In the genomic region with DNA sequence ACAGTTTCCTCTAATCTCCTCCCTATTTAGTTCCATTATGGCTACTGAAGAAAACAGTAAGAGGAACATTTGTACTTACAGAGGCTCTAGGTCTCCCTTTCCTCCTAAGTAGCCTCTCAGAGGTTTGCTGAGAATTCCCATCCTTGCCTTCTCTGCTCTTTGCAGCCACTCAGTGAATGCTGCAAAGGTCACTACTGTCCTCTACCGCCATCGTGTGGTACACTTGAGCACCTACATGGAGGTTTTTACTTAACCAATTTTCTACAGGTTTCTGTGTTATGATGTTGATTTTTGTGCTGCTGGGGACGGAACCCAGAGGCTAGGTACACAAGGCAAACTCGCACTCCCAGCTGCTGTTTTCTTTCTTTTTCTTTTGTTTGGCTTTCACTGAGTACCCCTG, we compare ENCODE assay signal across 9 mouse cellular contexts. TPM values are rescaled to one million over a fixed set of nuclear protein-coding genes. Genes with fewer than 3 reads are reported as not detected.
DNase-seq lines count a peak whose midpoint lies in the region; ATAC-seq and TF ChIP-seq lines count a peak whose summit lies in the region.
"Had no signal": no experiment of that assay in that cellular context is flagged by ENCODE, and none has a peak within 500 bp of the region (broad histone marks: within the 10 kb centered on the region; RNA-seq: fewer than 3 reads in every experiment).

No protein-coding gene starts in this region.

- DNase-seq in heart, adult 11 months: peak; percentile 89
- DNase-seq in heart, postnatal 25 days (ENCODE audit: low spot score): no peak
- peak; percentile 72 for DNase-seq in CH12.LX (ENCODE audit: extremely low read depth)
- DNase-seq in c-Kit-negative CD71-positive TER-119-positive erythroid progenitor cells, embryonic 14.5 days (ENCODE audit: low read depth, low spot score): peak; percentile 34
- peak; percentile 70 for DNase-seq in forelimb bud, embryonic 11.5 days (ENCODE audit: low read depth, low spot score)
- peak; percentile 22 to 65 for DNase-seq in layer of hippocampus, adult 18-20 months (ENCODE audit: low spot score in 2 of 2)

- H3K27ac ChIP-seq in CH12.LX (ENCODE audit: insufficient read depth, low read depth): no peak overlapping the region
- H3K27ac ChIP-seq in stomach, embryonic 14.5 days (ENCODE audit: low read length): no peak overlapping the region
- H3K27ac ChIP-seq: midbrain, embryonic 12.5 days had no signal

- no peak overlapping the region for H3K4me2 ChIP-seq in CH12.LX (ENCODE audit: insufficient read depth, low read depth, poor library complexity, severe bottlenecking)
- H3K4me2 ChIP-seq in stomach, embryonic 14.5 days (replicated peaks; ENCODE audit: low read depth, low read length): no peak overlapping the region
- H3K4me2 ChIP-seq: midbrain, embryonic 12.5 days had no signal

- intact Hi-C loops in heart, postnatal 25 days (cut with DNase I): loop anchor here (2.0 to 5.0 kb wide), 2 partner anchors 103 to 201 kb away; no protein-coding TSS in a partner anchor

- dilution Hi-C loops in CH12.LX (cut with MboI; ENCODE audit: extremely low pct_ligation_motif_present, extremely low pct_unique_long_range_greater_than_20kb, low sequenced_read_pairs): no loop called here

- 4% methylated on average over 4 of the region's 4 CpGs for whole genome bisulfite sequencing in stomach, embryonic 14.5 days

- no peaks in the 10 kb centered on the region; a peak in 1 of 4 replicates for H3K4me1 ChIP-seq in CH12.LX (ENCODE audit: control insufficient read depth in 1 of 2, insufficient read depth in 2 of 2)
- H3K4me1 ChIP-seq in stomach, embryonic 14.5 days (ENCODE audit: control insufficient read depth, insufficient read depth, low read length): no peaks in the 10 kb centered on the region
- H3K4me1 ChIP-seq: midbrain, embryonic 12.5 days had no signal

- H3K9ac ChIP-seq in CH12.LX (ENCODE audit: insufficient read depth, low read depth): no peak overlapping the region
- no peak overlapping the region for H3K9ac ChIP-seq in stomach, embryonic 14.5 days (replicated peaks; ENCODE audit: low read depth, low read length)
- H3K9ac ChIP-seq: midbrain, embryonic 12.5 days had no signal

- no peak for TF ChIP-seq POLR2A in CH12.LX (IDR thresholded peaks at IDR 0.05; ENCODE audit: low read depth, low read length)

- TF ChIP-seq EP300 in CH12.LX (IDR thresholded peaks at IDR 0.05; ENCODE audit: low read length): no peak

- no peak; the same call in none of the 2 replicates for TF ChIP-seq RAD21 in CH12.LX (IDR thresholded peaks at IDR 0.05; ENCODE audit: low read depth, low read length)

- H3K79me2 ChIP-seq in CH12.LX (replicated peaks; ENCODE audit: control insufficient read depth, extremely low read depth, insufficient read depth, poor library complexity, severe bottlenecking): no peaks in the 10 kb centered on the region

- no peak overlapping the region for H3K4me3 ChIP-seq in CH12.LX (replicated peaks in 1 of 3; ENCODE audit: low read depth in 2 of 3, low read length in 2 of 3, poor library complexity in 1 of 3)
- no peak overlapping the region for H3K4me3 ChIP-seq in stomach, embryonic 14.5 days (ENCODE audit: low read depth, low read length)
- H3K4me3 ChIP-seq: midbrain, embryonic 12.5 days had no signal

- in situ Hi-C loops in CH12.LX (cut with MboI; ENCODE audit: low pct_ligation_motif_present, low pct_unique_long_range_greater_than_20kb, low sequenced_read_pairs): loop anchor here (10.0 kb wide), 1 partner anchor 213 kb away; a partner anchor contains a TSS

- peak; percentile 52; the same call in 1 of the 2 replicates for ATAC-seq in megakaryocyte-erythroid progenitor cell, adult 5-6 weeks (replicated peaks; ENCODE audit: low FRiP score, low TSS enrichment, poor library complexity, severe bottlenecking)
- ATAC-seq in stomach, embryonic 14.5 days (ENCODE audit: insufficient number of reproducible peaks, insufficient read depth, low FRiP score, low read depth): peak; percentile 10; the same call in 1 of the 2 replicates

- no peaks in the 10 kb centered on the region for H3K9me3 ChIP-seq in CH12.LX (replicated peaks; ENCODE audit: low read length)
- no peaks in the 10 kb centered on the region for H3K9me3 ChIP-seq in stomach, embryonic 14.5 days (ENCODE audit: control insufficient read depth, low read depth, low read length)
- H3K9me3 ChIP-seq: midbrain, embryonic 12.5 days had no signal

- no peaks in the 10 kb centered on the region for H3K36me3 ChIP-seq in CH12.LX (replicated peaks in 1 of 2; ENCODE audit: control insufficient read depth in 1 of 2, insufficient read depth in 1 of 2, low read length in 1 of 2)
- H3K36me3 ChIP-seq in stomach, embryonic 14.5 days (ENCODE audit: control insufficient read depth, insufficient read depth, low read length): no peaks in the 10 kb centered on the region
- H3K36me3 ChIP-seq: midbrain, embryonic 12.5 days had no signal

- TF ChIP-seq CTCF in CH12.LX (conservative IDR thresholded peaks at IDR 0.05 in 1 of 2, IDR thresholded peaks at IDR 0.05 in 1 of 2; ENCODE audit: low read depth in 2 of 2, low read length in 2 of 2): peak; percentile 80 to 97

- H3K27me3 ChIP-seq in CH12.LX (replicated peaks): peaks cover 12% of the 10 kb centered on the region
- H3K27me3 ChIP-seq in stomach, embryonic 14.5 days (ENCODE audit: control insufficient read depth, insufficient read depth, low read length): no peaks in the 10 kb centered on the region
- H3K27me3 ChIP-seq: midbrain, embryonic 12.5 days had no signal

TF ChIP-seq in CH12.LX, 34 proteins besides CTCF, POLR2A, EP300 and RAD21 (continues in another document):
- no peak for TF ChIP-seq GABPA (IDR thresholded peaks at IDR 0.05; ENCODE audit: insufficient replicate concordance, low read depth, low read length)
- TF ChIP-seq USF1 (IDR thresholded peaks at IDR 0.05; ENCODE audit: low read depth, low read length): no peak
- TF ChIP-seq SMC3 (IDR thresholded peaks at IDR 0.05; ENCODE audit: low read depth, low read length): peak; percentile 97
- no peak for TF ChIP-seq SIN3A (IDR thresholded peaks at IDR 0.05; ENCODE audit: low read length)
- no peak for TF ChIP-seq ELF1 (IDR thresholded peaks at IDR 0.05; ENCODE audit: low read depth, low read length)
- TF ChIP-seq PAX5 (IDR thresholded peaks at IDR 0.05; ENCODE audit: low read length): no peak
- TF ChIP-seq MYC (IDR thresholded peaks at IDR 0.05; ENCODE audit: low read depth, low read length): no peak
- TF ChIP-seq MAFK (IDR thresholded peaks at IDR 0.05; ENCODE audit: insufficient replicate concordance, low read length): no peak
- no peak for TF ChIP-seq ZNF384 (IDR thresholded peaks at IDR 0.05; ENCODE audit: low read depth, low read length)
- no peak for TF ChIP-seq UBTF (IDR thresholded peaks at IDR 0.05; ENCODE audit: low read depth, low read length)
- peak; percentile 32; the same call in 1 of the 2 replicates for TF ChIP-seq IRF4 (IDR thresholded peaks at IDR 0.05; ENCODE audit: low read depth, low read length)

RNA-seq across cellular contexts. Expression of a gene that starts 2.0 kb away (rescaled TPM):
- total RNA-seq in heart, postnatal 25 days (2021): 1,000 to 10,000 TPM; 2,394 to 2,415 TPM
- total RNA-seq in CH12.LX (2012; rRNA removed) (1.0 and 4.1 TPM in 2 replicates), CH12.LX (2014; rRNA removed) (0.43 and 1.1 TPM in 2 replicates)
- polyA plus RNA-seq in CH12.LX (2012; ENCODE audit: insufficient read length, low read depth): 0.70 and 0.98 TPM in 2 replicates
- total RNA-seq in layer of hippocampus, adult 18-20 months (2021): 1 to 10 TPM; 4.7 TPM
- 2.8 TPM in 1 of 2 replicates, not detected in the other for total RNA-seq in megakaryocyte-erythroid progenitor cell, adult 5-6 weeks (2014; fragmentation: Nextera tagmentation)
- total RNA-seq in megakaryocyte-erythroid progenitor cell, adult 5-6 weeks (2017): not detected in 2 replicates
- 0.41 TPM in 1 of 2 replicates, not detected in the other for polyA plus RNA-seq in stomach, embryonic 14.5 days (2014; fragmentation: Nextera tagmentation; extraction: Ambion mirVana)
- polyA plus RNA-seq: midbrain, embryonic 12.5 days had no signal

RNA-seq across cellular contexts. Expression of a gene that starts 29.0 kb away (rescaled TPM):
- 1 to 10 TPM; 6.8 to 7.2 TPM for total RNA-seq in heart, postnatal 25 days (2021)
- total RNA-seq in CH12.LX (2012; rRNA removed): 10.7 and 11.6 TPM in 2 replicates
- total RNA-seq in CH12.LX (2014; rRNA removed): 5.0 and 6.0 TPM in 2 replicates
- polyA plus RNA-seq in CH12.LX (2012; ENCODE audit: insufficient read length, low read depth): 12.2 and 14.4 TPM in 2 replicates
- 10 to 100 TPM; 11.5 to 12.6 TPM for total RNA-seq in layer of hippocampus, adult 18-20 months (2021)
- 15.3 and 18.1 TPM in 2 replicates for total RNA-seq in megakaryocyte-erythroid progenitor cell, adult 5-6 weeks (2014; fragmentation: Nextera tagmentation)
- total RNA-seq in megakaryocyte-erythroid progenitor cell, adult 5-6 weeks (2017): 9.2 and 9.8 TPM in 2 replicates
- 11.5 and 12.2 TPM in 2 replicates for polyA plus RNA-seq in stomach, embryonic 14.5 days (2014; fragmentation: Nextera tagmentation; extraction: Ambion mirVana)

RNA-seq across cellular contexts. Expression of a gene that starts 29.6 kb away (rescaled TPM):
- 1 to 10 TPM; 3.3 to 3.4 TPM for total RNA-seq in heart, postnatal 25 days (2021)
- total RNA-seq in CH12.LX (2012; rRNA removed) (3.2 TPM in 2 replicates), CH12.LX (2014; rRNA removed) (2.1 and 2.2 TPM in 2 replicates)
- polyA plus RNA-seq in CH12.LX (2012; ENCODE audit: insufficient read length, low read depth): 1.7 and 2.1 TPM in 2 replicates
- 1 to 10 TPM; 3.3 TPM for total RNA-seq in layer of hippocampus, adult 18-20 months (2021)
- total RNA-seq in megakaryocyte-erythroid progenitor cell, adult 5-6 weeks (2014; fragmentation: Nextera tagmentation): 2.1 and 3.8 TPM in 2 replicates
- total RNA-seq in megakaryocyte-erythroid progenitor cell, adult 5-6 weeks (2017): 2.2 and 4.8 TPM in 2 replicates
- polyA plus RNA-seq in stomach, embryonic 14.5 days (2014; fragmentation: Nextera tagmentation; extraction: Ambion mirVana): 9.7 and 9.9 TPM in 2 replicates

RNA-seq across cellular contexts. Expression of a gene that starts 38.4 kb away (rescaled TPM):
- 10 to 100 TPM; 19.6 to 22.5 TPM for total RNA-seq in heart, postnatal 25 days (2021)
- total RNA-seq in CH12.LX (2012; rRNA removed): 0.17 TPM in 1 of 2 replicates, not detected in the other
- not detected in 2 replicates for total RNA-seq in CH12.LX (2014; rRNA removed)
- 0.36 and 0.55 TPM in 2 replicates for polyA plus RNA-seq in CH12.LX (2012; ENCODE audit: insufficient read length, low read depth)
- 10 to 100 TPM in 1 of 2 experiments, 1 to 10 TPM in 1; 9.2 to 12.0 TPM for total RNA-seq in layer of hippocampus, adult 18-20 months (2021)
- total RNA-seq in megakaryocyte-erythroid progenitor cell, adult 5-6 weeks (2014; fragmentation: Nextera tagmentation): 2.2 TPM in 1 of 2 replicates, not detected in the other
- 0.27 and 1.3 TPM in 2 replicates for total RNA-seq in megakaryocyte-erythroid progenitor cell, adult 5-6 weeks (2017)
- polyA plus RNA-seq in stomach, embryonic 14.5 days (2014; fragmentation: Nextera tagmentation; extraction: Ambion mirVana): 203 and 205 TPM in 2 replicates

RNA-seq across cellular contexts. Expression of a gene that starts 54.0 kb away (rescaled TPM):
- not detected for total RNA-seq in heart, postnatal 25 days (2021)
- total RNA-seq in CH12.LX (2012; rRNA removed) (not detected in 2 replicates), CH12.LX (2014; rRNA removed) (not detected in 2 replicates)
- polyA plus RNA-seq in CH12.LX (2012; ENCODE audit: insufficient read length, low read depth): not detected in 2 replicates
- under 1 TPM; 0.20 to 0.71 TPM for total RNA-seq in layer of hippocampus, adult 18-20 months (2021)
- total RNA-seq in megakaryocyte-erythroid progenitor cell, adult 5-6 weeks (2014; fragmentation: Nextera tagmentation): 0.11 TPM in 1 of 2 replicates, not detected in the other
- total RNA-seq in megakaryocyte-erythroid progenitor cell, adult 5-6 weeks (2017): not detected in 2 replicates
- polyA plus RNA-seq in stomach, embryonic 14.5 days (2014; fragmentation: Nextera tagmentation; extraction: Ambion mirVana): not detected in 2 replicates
- polyA plus RNA-seq: midbrain, embryonic 12.5 days had no signal

Comparison
In these comparisons a context has a peak if more than half of its experiments do, and no peak if none do; other contexts are left out.
1. RNA of a gene that starts 2.0 kb away (total RNA-seq): 2,394 to 2,415 TPM in heart, postnatal 25 days; 4.7 TPM in layer of hippocampus, adult 18-20 months, 0.43 to 4.1 TPM in CH12.LX and 2.8 TPM in megakaryocyte-erythroid progenitor cell, adult 5-6 weeks; every median in the first group is over 100 times any median in the second.